In genomic region chr2:180225762-180226378, GRCm38 (mm10) we compare ENCODE assay signal across 8 mouse cellular contexts. TPM values are rescaled to one million over a fixed set of nuclear protein-coding genes. Genes with fewer than 3 reads are reported as not detected.
DNase-seq lines count a peak whose midpoint lies in the region; ATAC-seq and TF ChIP-seq lines count a peak whose summit lies in the region.

Lama5 (minus strand) TSS chr2:180225859.

- WGBS in embryonic facial prominence, embryonic 12.5 days: under 1% methylated on average over 37 of the region's 37 CpGs
- WGBS in heart, embryonic 14.5 days: under 1% methylated on average over 31 of the region's 37 CpGs
- 2% methylated on average over 37 of the region's 37 CpGs for WGBS in kidney, postnatal 0 days

- no peak for TF ChIP-seq CTCF in kidney, postnatal 0 days (IDR thresholded peaks at IDR 0.05; ENCODE audit: low read depth)
- no peak for TF ChIP-seq CTCF in testis, adult 2 months (IDR thresholded peaks at IDR 0.05; ENCODE audit: control insufficient read depth, insufficient read depth, insufficient replicate concordance, low read depth, low read length)

- H3K4me3 ChIP-seq in embryonic facial prominence, embryonic 12.5 days: peak within 1 kb of the TSS; percentile 58
- peak within 1 kb of the TSS; percentile 62 to 71 for H3K4me3 ChIP-seq in heart, embryonic 14.5 days (ENCODE audit: control insufficient read depth in 1 of 2, insufficient read depth in 1 of 2, low read depth in 1 of 2, low read length in 2 of 2)
- H3K4me3 ChIP-seq in kidney, postnatal 0 days (replicated peaks; ENCODE audit: low read depth, low read length): peak within 1 kb of the TSS; percentile 77
- H3K4me3 ChIP-seq in testis, adult 2 months (ENCODE audit: control insufficient read depth, low read depth, low read length): peak within 1 kb of the TSS; percentile 51

- TF ChIP-seq POLR2A in testis, adult 2 months (IDR thresholded peaks at IDR 0.05; ENCODE audit: control insufficient read depth, low read depth, low read length): no peak

- H3K9ac ChIP-seq in embryonic facial prominence, embryonic 12.5 days: peak within 1 kb of the TSS; percentile 56
- H3K9ac ChIP-seq in heart, embryonic 14.5 days (ENCODE audit: low read length): peak within 1 kb of the TSS; percentile 79
- peak within 1 kb of the TSS; percentile 81 for H3K9ac ChIP-seq in kidney, postnatal 0 days (ENCODE audit: low read depth, low read length)

- peak; percentile 66 for ATAC-seq in embryonic facial prominence, embryonic 12.5 days (ENCODE audit: insufficient number of reproducible peaks, insufficient read depth, low FRiP score, low TSS enrichment)
- peak; percentile 65 for ATAC-seq in heart, embryonic 14.5 days (ENCODE audit: insufficient number of reproducible peaks, insufficient read depth, low FRiP score, low read depth)
- ATAC-seq in kidney, postnatal 0 days (replicated peaks; ENCODE audit: low FRiP score, low read depth): peak; percentile 79

- H3K27me3 ChIP-seq in embryonic facial prominence, embryonic 12.5 days: peaks cover 43% of the 10 kb centered on the region
- H3K27me3 ChIP-seq in heart, embryonic 14.5 days (ENCODE audit: control insufficient read depth, insufficient read depth, low read length): no peaks in the 10 kb centered on the region; the same call in 1 of the 2 replicates
- no peaks in the 10 kb centered on the region for H3K27me3 ChIP-seq in kidney, postnatal 0 days (ENCODE audit: insufficient read depth, low read length)
- no peaks in the 10 kb centered on the region for H3K27me3 ChIP-seq in testis, adult 2 months (ENCODE audit: control insufficient read depth, insufficient read depth, low read length)

- peak; percentile 38 for DNase-seq in thymus, postnatal 0 days (ENCODE audit: low spot score)
- DNase-seq in thymus, postnatal 25 days: no peak
- peak; percentile 71 for DNase-seq in kidney, postnatal 0 days (ENCODE audit: low spot score)
- DNase-seq in lung, postnatal 36 days: peak; percentile 83
- no peak for DNase-seq in natural killer cell, adult 2 months (ENCODE audit: low spot score in 2 of 2)

- peaks cover 40% of the 10 kb centered on the region for H3K4me1 ChIP-seq in embryonic facial prominence, embryonic 12.5 days
- peaks cover 39 to 53% of the 10 kb centered on the region in 2 experiments for H3K4me1 ChIP-seq in heart, embryonic 14.5 days (ENCODE audit: control insufficient read depth in 2 of 2, insufficient read depth in 2 of 2, low read length in 2 of 2)
- peaks cover 35% of the 10 kb centered on the region for H3K4me1 ChIP-seq in kidney, postnatal 0 days (replicated peaks; ENCODE audit: insufficient read depth, low read length)
- peaks cover 23% of the 10 kb centered on the region for H3K4me1 ChIP-seq in testis, adult 2 months (ENCODE audit: control insufficient read depth, insufficient read depth, low read length)

- peak within 1 kb of the TSS; percentile 99 for H3K4me2 ChIP-seq in embryonic facial prominence, embryonic 12.5 days (replicated peaks)
- peak within 1 kb of the TSS; percentile 98 for H3K4me2 ChIP-seq in heart, embryonic 14.5 days (ENCODE audit: low read length)
- peak within 1 kb of the TSS; percentile 93 for H3K4me2 ChIP-seq in kidney, postnatal 0 days (ENCODE audit: low read length)

- no peaks in the 10 kb centered on the region for H3K9me3 ChIP-seq in embryonic facial prominence, embryonic 12.5 days
- no peaks in the 10 kb centered on the region for H3K9me3 ChIP-seq in heart, embryonic 14.5 days (ENCODE audit: control insufficient read depth, low read length)
- H3K9me3 ChIP-seq in kidney, postnatal 0 days (replicated peaks; ENCODE audit: low read length): no peaks in the 10 kb centered on the region

- no peaks in the 10 kb centered on the region for H3K36me3 ChIP-seq in embryonic facial prominence, embryonic 12.5 days
- H3K36me3 ChIP-seq in heart, embryonic 14.5 days (ENCODE audit: control insufficient read depth, insufficient read depth, low read length): no peaks in the 10 kb centered on the region
- no peaks in the 10 kb centered on the region for H3K36me3 ChIP-seq in kidney, postnatal 0 days (ENCODE audit: insufficient read depth, low read length)
- H3K36me3 ChIP-seq in testis, adult 2 months (ENCODE audit: control insufficient read depth, insufficient read depth, low read length): no peaks in the 10 kb centered on the region

- H3K27ac ChIP-seq in embryonic facial prominence, embryonic 12.5 days: peak within 1 kb of the TSS; percentile 60; the same call in 1 of the 2 replicates
- H3K27ac ChIP-seq in heart, embryonic 14.5 days (replicated peaks in 1 of 2; ENCODE audit: control insufficient read depth in 1 of 2, insufficient read depth in 1 of 2, low read depth in 2 of 2, low read length in 2 of 2): peak within 1 kb of the TSS in 1 of 2 experiments; percentile 72; a peak in 2 of 4 replicates
- H3K27ac ChIP-seq in kidney, postnatal 0 days: peak within 1 kb of the TSS; percentile 91
- H3K27ac ChIP-seq in testis, adult 2 months (ENCODE audit: control insufficient read depth, insufficient read depth, low read depth, low read length): no peak within 1 kb of the TSS

RNA-seq across cellular contexts. Expression of gene Lama5, which starts in this region (rescaled TPM):
- 4.8 and 6.6 TPM in 2 replicates for polyA plus RNA-seq in thymus, postnatal 0 days (2015; fragmentation: Nextera tagmentation; extraction: Ambion mirVana)
- 14.2 and 16.7 TPM in 2 replicates for polyA plus RNA-seq in embryonic facial prominence, embryonic 12.5 days (2016; fragmentation: Nextera tagmentation; extraction: Ambion mirVana)
- 30.5 and 32.7 TPM in 2 replicates for polyA plus RNA-seq in heart, embryonic 14.5 days (2014; fragmentation: Nextera tagmentation; extraction: Ambion mirVana)
- 48.6 and 62.4 TPM in 2 replicates for polyA plus RNA-seq in kidney, postnatal 0 days (2015; fragmentation: Nextera tagmentation; extraction: Ambion mirVana)
- 7.5 and 8.3 TPM in 2 replicates for polyA plus RNA-seq in testis, adult 2 months (2012; rRNA removed)

Comparison
In these comparisons a context has a peak if more than half of its experiments do, and no peak if none do; other contexts are left out.
1. DNase-seq: peak in thymus, postnatal 0 days (single experiment), kidney, postnatal 0 days (single experiment) and lung, postnatal 36 days (single experiment); none in thymus, postnatal 25 days (single experiment) and natural killer cell, adult 2 months (0 of 2).
2. Peak in every context shown above with its lines, with median percentiles within 50 percentile points of each other: ATAC-seq, H3K4me2 ChIP-seq, H3K4me3 ChIP-seq and H3K9ac ChIP-seq.